Mouse (Mus musculus): Measurements from ENCODE around the gene Pitpnc1.

DNA sequence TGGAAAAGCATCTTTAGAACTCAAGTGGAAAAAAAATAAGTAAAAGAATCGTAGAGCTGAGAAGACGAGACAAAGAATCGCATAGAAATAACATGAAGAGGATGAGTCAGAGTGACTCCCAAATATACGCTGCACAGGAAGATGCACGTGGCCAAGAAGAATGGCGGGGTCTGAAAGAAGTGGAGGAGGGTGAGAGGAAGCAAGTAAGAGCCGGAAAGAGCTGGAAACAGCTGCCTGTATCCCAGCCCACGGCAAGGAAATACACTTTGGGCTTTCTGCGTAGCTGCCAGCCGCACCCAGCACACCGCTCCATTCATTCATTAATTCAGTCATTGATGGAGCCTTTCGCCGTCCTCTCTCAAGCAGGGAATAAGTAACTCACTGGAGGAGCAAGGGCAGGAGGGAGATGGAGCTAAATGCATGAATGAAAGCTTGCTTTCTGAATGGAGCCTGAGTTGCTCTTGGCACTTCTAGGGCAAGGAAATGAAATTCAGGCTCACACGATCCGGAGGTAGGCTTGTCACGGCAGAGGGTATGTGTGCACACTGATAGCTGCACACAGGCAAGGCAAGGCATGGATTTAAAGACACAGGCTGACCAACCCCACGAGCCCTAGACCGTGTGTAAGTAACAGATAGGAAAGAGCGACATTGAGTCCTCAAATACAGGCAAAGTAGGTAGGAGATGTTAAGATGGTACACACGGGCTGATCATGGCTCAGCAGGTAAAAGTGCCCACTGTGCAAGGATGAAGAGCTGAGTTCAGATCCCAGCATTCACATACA lies 160.0 kb downstream of the Pitpnc1 start:
- no peak for TF ChIP-seq CTCF (conservative IDR thresholded peaks at IDR 0.05; ENCODE audit: low read length)
- TF ChIP-seq POU5F1 (IDR thresholded peaks at IDR 0.05; ENCODE audit: borderline replicate concordance, low read length), result no peak
- no peak for TF ChIP-seq NANOG (IDR thresholded peaks at IDR 0.05; ENCODE audit: borderline replicate concordance, low read length)

Data from E14TG2a.4 (cell line).